Mouse (Mus musculus): ENCODE measurements around the gene Klhdc8a.
"Not testable (repeated sequence)": the region's sequence is repeated elsewhere in the genome, so short reads cannot be mapped to it uniquely, and the experiment has no call there.

The Klhdc8a gene

DNA sequence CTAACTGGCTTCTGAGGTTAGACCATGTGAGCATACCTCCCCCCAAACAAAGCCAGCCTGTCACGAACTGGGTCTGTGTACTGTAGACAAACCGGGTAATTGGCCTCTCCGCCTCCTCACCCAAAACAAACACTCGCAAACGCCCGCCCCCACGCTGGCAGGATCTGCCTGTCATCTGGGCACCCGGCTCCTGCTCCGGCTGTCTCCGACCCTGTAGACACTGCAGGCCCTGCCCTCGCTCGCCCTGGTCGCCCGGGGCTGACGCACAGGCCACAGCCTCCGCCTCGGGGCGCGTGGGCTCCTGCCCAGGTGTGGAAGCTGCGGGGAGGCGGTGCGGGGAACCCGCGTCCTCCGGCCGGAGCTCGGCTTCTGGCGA, at the start of gene Klhdc8a:
TSS of gene Klhdc8a (plus strand) at position 202 of the 376 bp plus-strand sequence.
- peak; percentile 88 for DNase-seq (ENCODE audit: low read depth, low spot score)

- DNase-seq (ENCODE audit: low read depth, low spot score) = no peak
Observed at GRCm38 (mm10) chr1:132254467-132254866, 44.0 kb upstream of the Klhdc8a start.

GRCm38 (mm10) chr1:132260331-132260730, 38.1 kb upstream of the Klhdc8a start:
- no peak for DNase-seq (ENCODE audit: low read depth, low spot score)

DNA sequence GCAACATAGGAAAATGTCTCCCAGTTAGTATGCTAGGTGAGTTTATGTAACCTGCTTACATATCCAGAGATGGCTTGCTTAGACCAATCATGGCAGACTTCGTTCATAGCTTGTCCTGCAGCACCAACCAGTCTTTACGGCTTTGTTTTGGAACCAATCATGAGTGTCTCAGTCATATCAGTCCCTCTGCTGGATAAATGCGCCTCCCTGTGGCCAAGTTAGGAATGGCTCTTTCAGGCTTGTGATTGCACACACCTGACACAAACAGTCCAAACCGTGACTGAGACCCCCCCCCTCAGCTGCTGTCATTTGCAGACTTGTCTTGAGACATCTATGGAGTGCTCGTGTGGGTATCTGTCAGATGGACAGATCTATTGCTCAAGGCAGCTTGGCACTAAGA, 37.4 kb upstream of the Klhdc8a start:
- no peak for DNase-seq (ENCODE audit: low read depth, low spot score)

DNA sequence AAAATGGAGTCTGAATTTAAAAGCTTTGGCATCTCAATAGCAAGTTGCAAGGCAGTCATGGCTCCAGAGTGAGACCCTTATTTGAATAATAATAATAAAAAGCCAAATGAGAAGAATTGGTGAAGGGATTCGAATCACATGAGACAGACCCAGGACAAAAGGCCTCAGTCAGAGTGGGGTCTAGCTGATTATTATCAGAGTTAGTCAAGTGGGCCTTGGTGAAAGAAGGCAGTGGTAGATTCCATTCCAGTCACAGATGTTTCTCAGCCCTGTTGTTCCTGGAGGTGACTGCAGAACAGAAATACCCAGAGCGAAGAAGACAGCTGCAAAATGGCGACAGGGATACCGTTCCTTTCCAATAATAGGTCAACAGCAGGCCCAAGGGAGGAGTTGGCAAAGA, 34.8 kb upstream of the Klhdc8a start:
- no peak for DNase-seq (ENCODE audit: low read depth, low spot score)

DNA sequence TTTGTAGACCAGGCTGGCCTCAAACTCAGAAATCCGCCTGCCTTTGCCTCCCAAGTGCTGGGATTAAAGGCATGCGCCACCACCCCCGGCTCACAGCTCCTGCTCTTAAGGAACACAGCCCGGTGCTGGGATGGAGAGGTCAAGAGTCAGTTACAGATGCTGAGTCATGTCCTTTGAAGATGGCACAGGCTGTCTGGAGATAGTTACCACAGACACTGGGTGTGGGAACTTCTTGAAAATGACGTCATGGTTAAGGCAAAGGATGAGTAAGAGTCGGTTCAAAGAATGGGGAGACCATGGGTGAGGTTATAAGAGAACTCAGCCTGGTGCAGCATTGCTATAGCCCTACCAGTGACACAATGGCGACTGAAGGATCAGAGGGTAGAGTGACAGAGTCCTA, 33.8 kb upstream of the Klhdc8a start:
- no peak for DNase-seq (ENCODE audit: low read depth, low spot score)

DNA sequence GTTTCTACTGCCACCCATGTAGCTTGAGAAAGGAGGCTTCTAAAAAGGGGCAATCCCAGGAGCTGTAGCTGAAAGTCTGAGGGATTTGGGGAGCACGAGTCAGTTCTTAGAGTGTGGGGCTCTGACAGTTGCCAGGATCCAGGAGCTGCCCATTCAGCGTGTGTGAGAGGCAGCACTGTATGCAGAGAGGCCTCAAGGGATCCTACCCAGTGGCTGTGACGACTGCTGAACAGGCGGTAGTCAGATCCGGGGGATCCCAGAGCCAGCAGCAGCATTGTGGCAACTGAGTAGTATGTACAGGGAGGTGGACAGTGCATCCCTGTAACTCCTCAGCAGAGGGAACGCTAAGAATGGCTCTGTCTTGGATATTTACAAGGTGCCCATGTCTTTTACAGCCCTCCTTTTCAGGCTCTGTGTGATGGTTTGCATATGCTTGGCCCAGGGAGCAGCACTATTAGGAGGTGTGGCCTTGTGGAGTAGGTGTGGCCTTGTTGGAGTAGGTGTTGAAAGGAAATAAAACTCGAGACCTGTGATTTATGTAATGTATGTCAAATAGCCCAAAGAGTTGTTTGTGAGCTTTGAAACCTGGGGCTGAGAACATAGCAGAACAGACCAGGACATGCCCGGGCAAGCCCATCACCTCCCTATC, 33.1 kb upstream of the Klhdc8a start:
- no peak for DNase-seq (ENCODE audit: low read depth, low spot score)

DNA sequence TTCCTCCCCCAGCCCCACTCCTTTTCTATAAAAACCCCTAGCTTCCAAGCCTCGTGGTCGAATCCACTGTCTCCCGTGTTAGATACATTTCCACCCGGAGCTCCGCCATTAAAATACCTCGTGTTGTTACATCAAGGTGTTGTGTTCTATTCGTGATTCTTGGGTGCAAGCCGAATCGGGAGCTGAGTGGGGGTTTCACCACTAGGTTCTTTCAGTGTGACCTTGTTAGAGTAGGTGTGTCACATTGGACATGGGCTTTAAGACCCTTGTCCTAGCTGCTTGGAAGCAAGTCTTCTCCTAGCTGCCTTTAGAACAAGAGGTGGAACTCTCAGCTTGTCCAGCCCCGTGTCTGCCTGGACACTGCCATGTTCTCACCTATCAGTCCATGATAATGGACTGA, 32.5 kb upstream of the Klhdc8a start:
- DNase-seq (ENCODE audit: low read depth, low spot score) = no peak

- DNase-seq (ENCODE audit: low read depth, low spot score) = no peak
Observed at GRCm38 (mm10) chr1:132266791-132267557, 31.5 kb upstream of the Klhdc8a start.

DNA sequence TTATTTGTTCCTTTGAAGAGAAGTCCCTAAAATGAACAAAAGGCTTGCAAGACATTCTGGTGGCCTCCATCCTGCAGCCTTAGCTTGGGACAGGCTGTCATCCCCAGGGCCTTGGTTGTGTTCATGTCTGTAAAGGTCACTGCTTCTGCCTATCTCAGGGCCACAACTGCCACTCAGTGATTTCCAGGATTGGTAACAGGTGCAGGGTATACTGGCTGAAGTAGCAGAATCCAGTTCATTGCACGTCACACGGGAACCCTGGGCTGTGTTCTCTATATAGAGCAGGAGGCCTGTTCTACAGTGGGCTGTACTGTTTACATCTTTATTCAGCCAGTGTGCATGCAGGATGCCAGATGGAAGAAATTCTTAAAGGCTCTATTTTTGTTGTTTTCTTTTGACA, 30.5 kb upstream of the Klhdc8a start:
- DNase-seq (ENCODE audit: low read depth, low spot score) = peak; percentile 60

DNA sequence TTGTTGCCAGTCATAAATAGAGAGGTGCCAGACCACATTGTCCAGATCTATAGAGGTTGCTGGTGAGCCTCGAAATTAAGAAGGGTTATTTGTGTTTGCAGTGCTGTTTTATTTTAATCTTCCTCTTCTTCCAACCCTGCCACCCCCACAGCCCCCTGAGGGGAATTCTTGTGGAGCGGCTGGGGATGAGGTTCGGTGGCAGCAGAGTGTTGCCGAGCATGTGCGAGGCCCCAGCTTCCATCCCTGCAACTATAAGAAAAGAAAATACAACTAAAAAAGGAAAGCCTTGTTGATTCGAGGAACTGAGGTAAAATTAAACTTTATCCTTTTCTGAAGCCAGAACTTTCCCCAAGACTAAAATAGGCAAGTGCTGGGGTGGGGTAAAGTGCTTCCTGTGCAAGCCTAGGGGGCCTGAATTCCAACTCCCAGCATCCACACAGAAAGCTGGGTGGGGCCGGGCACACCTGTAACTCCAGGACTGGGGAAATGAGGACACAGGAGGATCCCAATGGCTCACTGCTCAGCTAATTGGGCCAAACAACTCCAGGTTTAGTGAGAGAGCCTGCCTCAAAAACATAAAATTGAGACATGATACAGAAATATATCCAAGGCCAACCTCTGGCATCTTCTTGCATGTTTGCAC, 29.9 kb upstream of the Klhdc8a start:
- peak; percentile 63 for DNase-seq (ENCODE audit: low read depth, low spot score)

DNA sequence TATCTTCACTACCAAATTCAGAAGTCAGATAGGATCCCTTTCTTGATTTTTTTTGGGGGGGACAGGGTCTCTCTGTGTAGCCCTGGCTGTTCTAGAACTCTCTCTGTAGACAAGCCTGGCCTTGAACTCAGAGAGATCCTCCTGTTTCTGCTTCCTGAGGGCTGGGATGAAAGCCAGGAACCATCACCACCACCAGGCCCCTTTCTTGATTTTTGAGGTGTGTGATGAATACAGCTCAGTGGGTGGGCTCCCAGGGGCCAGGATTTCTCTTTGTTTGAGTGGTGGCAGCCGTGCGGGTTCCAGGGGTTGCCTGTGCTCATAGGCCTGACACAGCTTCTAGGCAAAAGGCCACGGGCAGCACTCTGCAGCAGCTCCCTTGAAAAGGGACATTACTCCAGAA, 27.2 kb upstream of the Klhdc8a start:
- no peak for DNase-seq (ENCODE audit: low read depth, low spot score)

- no peak for DNase-seq (ENCODE audit: low read depth, low spot score)
Observed at GRCm38 (mm10) chr1:132276694-132277093, 21.7 kb upstream of the Klhdc8a start.

GRCm38 (mm10) chr1:132277124-132277523, 21.3 kb upstream of the Klhdc8a start:
- no peak for DNase-seq (ENCODE audit: low read depth, low spot score)

GRCm38 (mm10) chr1:132280636-132281035, 17.8 kb upstream of the Klhdc8a start:
- DNase-seq (ENCODE audit: low read depth, low spot score) = not testable (repeated sequence)

DNA sequence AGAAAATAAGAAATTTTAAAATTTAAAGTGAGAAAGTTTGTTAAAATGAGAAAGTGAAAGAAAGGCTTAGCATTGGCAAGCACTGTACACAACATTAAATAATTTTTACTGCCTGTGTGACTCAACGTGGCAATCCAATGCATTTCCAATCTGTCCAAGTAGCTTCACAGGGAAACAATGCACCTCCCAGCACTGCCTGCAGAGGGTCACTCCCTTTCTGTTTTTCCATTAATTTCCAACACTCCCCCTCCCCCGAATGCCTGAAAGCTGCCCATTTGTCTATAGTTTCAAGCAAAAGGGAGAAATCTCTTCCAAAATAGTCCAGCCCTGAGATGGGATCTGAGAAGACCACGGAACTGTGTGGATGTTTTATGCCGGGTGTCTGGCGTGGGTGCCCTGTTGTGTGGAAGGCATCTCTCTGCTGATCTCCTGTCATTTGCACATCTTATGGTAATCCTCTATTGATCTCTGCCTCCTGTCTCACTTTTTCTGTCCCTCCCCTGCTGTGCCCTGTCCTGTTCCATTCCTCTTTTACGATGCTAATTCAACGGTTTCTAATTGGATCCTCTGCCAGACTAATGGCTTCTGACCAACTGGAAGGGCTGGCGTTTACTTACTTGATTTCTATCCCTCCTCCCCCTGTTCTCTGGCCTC, 16.8 kb upstream of the Klhdc8a start:
- DNase-seq (ENCODE audit: low read depth, low spot score) = no peak

- DNase-seq (ENCODE audit: low read depth, low spot score) = no peak
Observed at GRCm38 (mm10) chr1:132282177-132282536, 16.3 kb upstream of the Klhdc8a start.

GRCm38 (mm10) chr1:132283018-132283417, 15.4 kb upstream of the Klhdc8a start:
- DNase-seq (ENCODE audit: low read depth, low spot score) = no peak

DNA sequence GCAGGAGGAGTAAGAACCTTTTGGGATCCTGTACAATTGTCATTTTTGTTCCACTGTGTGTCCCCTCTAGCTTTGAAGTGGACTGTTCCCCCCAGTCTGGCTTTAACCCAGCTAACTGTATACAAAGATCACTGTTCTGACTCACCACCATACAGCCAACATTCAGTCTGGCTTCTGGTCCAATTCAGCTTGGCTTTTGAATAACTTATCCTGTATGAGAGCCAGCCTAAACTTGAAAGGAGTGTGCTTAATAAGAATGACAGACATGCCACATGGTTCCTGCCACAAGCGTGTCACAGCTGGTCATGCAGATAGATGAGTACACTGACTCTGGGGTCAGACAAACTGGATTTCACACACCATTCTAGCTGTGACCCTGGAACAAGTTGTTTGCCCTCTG, 11.7 kb upstream of the Klhdc8a start:
- DNase-seq (ENCODE audit: low read depth, low spot score) = no peak

- DNase-seq (ENCODE audit: low read depth, low spot score) = no peak
Observed at GRCm38 (mm10) chr1:132287445-132287844, 11.0 kb upstream of the Klhdc8a start.

GRCm38 (mm10) chr1:132287991-132288451, 10.4 kb upstream of the Klhdc8a start:
- no peak for DNase-seq (ENCODE audit: low read depth, low spot score)

DNA sequence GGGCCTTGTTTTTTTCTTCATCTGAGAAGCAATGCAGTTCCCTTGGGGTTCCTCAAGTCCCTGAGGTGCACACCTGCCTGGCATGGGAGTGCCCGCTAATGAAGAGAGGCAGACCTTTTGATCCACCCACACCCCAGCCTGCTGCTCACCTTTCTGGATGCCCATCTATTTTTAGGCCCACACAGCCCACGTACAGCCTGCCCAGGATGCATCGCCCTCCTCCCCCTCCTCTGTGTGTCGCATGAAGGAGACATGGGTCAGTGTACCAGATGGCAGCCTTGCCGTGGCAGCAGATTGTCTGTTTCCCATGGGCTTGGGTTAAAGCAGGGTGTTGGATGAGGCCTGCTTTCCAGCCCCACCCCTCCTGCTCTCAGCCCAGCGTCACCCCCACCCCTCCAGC, 8.5 kb upstream of the Klhdc8a start:
- peak; percentile 75 for DNase-seq (ENCODE audit: low read depth, low spot score)

Measured in brain, adult 2 months (tissue).